Mouse (Mus musculus) bone marrow macrophage, adult 2 months (primary cell): ENCODE results near the gene Etl4.

Source experiments
- CTCF ChIP-seq: IDR thresholded peaks from 2 replicates; pipeline ENCODE4 v1.5.1; 2012; ENCODE audit warnings: low read depth, mild to moderate bottlenecking, low read length, moderate library complexity
- POLR2A ChIP-seq: IDR thresholded peaks from 2 replicates; pipeline ENCODE4 v1.6.1; 2012; ENCODE audit warnings: mild to moderate bottlenecking, low read depth, low read length, borderline replicate concordance

- TF ChIP-seq POLR2A, result no peak
- no peak for TF ChIP-seq CTCF
These were observed 629.3 kb downstream of the Etl4 start for GRCm38 (mm10) chr2:20538871-20539270.
